Mouse (Mus musculus) heart, postnatal 25 days (tissue): ENCODE data around the gene Rad21l. TPM values are rescaled to one million over a fixed set of nuclear protein-coding genes. Genes with fewer than 3 reads are reported as not detected.
"Not testable (repeated sequence)": the region's sequence is repeated elsewhere in the genome, so short reads cannot be mapped to it uniquely, and the experiment has no call there.

Experiments used
- DNase-seq: peaks from one replicate; pipeline ENCODE4 v3.0.0; 2022; ENCODE audit warnings: low spot score
- intact Hi-C: fragments of 180-260 bp; cut with DNase I; formaldehyde crosslinking; loops from one replicate; pipeline ENCODE4 v1.15.1; 2025
- total RNA-seq, 2 experiments: library from RNA; stranded (reverse); gene quantifications; 2 replicates each; pipeline ENCODE4 v1.2.3; 2021

Gene Rad21l
- total RNA-seq, 2 experiments from 2014 or later: not detected

DNA sequence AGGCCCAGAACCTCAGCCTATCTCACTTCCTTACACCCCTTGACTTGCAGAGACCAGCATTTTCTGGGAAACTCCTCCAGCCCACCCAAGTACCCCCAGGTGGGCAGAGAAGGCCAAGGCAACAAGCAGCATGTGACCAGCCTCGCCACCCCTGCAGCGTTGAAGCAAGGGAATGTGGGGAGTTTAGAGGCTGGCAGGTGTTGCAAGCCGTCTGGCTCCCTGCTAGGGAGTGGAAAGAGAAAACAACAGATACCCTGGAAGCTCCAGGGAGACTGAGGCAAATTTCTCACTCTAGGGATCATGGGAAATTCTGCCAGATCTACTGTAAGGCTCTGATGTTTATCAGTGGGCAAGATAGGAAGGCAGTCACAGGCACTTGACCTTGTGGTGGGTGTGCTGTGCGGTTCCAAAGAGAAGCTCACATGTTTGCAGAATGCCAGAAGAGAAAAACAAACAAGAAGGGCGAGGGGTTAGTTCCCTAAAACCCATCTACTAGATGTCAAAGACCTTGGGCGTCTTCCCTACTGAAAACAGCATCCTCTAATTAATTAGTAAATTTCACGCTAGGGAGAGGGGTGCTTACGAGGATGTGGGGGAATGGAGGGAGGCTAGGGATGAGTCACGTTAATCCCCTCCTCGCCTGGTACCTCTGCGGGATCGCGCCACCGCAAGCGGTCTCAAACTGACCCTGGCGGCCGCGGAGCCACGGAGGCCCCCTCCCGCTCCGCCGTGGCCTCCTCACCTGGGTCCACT is 36.8 kb downstream of the Rad21l start:
- no peak for DNase-seq
- intact Hi-C loops: loop anchor here (5.0 kb wide), 1 partner anchor 139 kb away; the partner anchor contains the start of gene Nsfl1c

DNA sequence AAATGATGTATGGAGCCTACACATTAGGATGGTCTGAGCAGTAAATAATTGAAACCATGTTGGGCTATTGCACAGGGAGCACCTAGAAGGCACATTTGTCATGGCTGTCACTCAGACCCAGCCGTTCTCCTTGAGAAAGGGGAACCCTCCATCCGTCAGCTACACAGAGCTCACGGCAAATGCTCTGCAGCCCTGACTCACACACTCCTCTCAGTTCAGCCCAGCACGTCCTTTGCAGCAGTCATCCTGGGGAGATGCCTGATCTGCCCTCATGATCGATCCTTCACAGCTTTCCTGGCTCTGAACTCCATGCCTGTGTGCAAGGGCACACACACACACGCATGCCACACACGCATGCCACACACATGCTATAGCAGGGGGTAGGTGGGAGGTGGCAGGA is 39.0 kb downstream of the Rad21l start:
- intact Hi-C loops: no loop called here
- DNase-seq: no peak

- intact Hi-C loops: no loop called here
- no peak for DNase-seq
Measured at GRCm38 (mm10) chr2:151628011-151628410, 40.3 kb downstream of the Rad21l start.

DNA sequence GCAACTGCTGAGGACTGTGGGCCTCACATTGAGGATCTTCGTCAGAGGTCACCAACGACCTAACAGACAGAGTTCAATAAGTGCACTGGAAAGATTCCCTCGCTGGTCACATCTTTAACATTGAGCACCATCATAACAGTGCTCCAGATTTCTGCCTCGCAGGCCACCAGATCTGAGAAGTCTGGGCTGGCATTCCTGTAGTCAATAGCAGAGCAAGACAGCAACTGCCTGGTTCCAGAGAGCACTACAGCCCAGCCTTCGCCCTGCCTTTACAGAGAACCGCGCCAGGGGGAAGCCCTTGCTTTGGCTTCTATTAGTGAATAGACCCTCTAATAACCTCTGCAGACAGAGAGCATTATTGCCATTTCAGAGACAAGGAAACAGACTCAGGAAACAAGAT is 42.0 kb downstream of the Rad21l start:
- DNase-seq: no peak
- intact Hi-C loops: no loop called here

- no peak for DNase-seq
- intact Hi-C loops: no loop called here
Measured at GRCm38 (mm10) chr2:151623776-151624175, 44.6 kb downstream of the Rad21l start.

DNA sequence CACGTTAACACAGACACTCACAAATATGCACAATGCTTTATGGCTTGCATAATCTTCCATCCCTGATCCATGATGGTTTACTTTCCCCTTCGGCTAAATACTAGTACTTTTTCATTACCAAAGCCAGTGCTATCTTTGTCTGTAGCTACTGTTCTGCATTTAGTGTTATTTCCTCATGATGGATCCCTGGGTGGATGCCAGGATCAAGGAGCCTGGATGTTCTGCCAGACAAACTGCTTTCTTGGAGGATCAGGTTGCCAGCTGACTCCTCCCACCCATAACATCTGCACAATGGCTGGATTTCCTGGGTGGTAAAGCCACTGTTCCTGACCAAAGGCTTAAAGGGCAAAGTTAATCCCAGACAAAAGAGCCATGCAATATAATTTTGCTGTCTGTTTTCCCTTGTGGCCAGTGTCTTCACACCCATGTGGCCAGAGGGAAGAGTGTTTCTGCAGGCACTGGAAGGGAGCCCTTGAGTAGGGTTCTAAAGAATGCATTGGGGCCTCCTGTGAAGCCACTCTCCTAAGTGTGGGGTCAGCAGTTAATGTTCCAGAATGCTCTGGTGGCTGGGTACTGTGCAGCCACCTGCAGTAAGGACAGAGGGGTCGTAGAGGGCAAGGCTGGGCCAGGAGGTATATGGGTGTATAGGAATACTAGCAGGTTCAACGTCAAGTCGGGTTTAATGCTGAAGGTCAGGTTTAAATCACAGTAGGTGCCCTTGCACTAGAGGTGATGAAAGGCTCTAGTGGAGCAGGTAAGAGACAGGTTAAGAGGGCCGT is 51.6 kb downstream of the Rad21l start:
- intact Hi-C loops: no loop called here
- DNase-seq: no peak

DNA sequence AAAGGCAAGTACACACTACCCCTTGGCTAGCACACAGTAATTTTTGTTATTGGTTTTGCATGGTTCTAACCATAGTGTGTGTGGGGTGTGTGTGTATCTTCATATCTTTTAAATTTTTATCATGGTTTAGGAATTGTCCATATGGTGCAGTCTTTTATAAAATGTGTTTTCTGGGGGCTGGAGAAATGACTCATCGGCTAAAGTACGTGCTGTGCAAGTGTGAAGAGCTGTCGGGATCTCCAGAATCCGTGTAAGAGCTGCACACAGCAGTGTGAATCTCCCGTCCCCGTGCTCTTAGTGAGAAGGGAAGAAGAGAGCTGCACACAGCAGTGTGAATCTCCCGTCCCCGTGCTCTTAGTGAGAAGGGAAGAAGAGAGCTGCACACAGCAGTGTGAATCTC is 52.6 kb downstream of the Rad21l start:
- DNase-seq, intact Hi-C loops: not testable (repeated sequence)

- DNase-seq: no peak
- intact Hi-C loops: no loop called here
Measured at GRCm38 (mm10) chr2:151609974-151610373, 58.4 kb downstream of the Rad21l start.

DNA sequence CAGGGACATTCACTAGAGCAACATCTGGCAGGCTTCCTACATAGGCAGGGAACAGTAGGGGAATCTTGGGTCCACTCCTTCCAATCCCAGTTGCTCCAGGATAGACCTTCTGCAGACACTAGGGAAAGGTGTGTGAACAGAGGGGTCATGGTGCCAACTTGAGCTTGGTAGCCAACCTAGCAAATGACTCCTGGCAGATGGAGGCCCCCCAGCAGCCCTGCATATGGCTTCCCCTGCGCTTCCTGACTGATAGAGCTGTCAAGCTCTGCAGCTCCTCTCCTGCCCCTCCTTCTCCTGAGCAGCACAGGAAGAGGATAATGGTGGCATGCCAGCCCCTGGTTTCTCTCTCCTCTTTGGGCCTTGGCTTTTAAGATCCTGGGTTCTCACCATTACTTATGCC is 59.9 kb downstream of the Rad21l start:
- DNase-seq: no peak
- intact Hi-C loops: no loop called here

GRCm38 (mm10) chr2:151605437-151605987 is 62.8 kb downstream of the Rad21l start:
- intact Hi-C loops: no loop called here
- DNase-seq: no peak

GRCm38 (mm10) chr2:151603630-151604029 is 64.7 kb downstream of the Rad21l start:
- intact Hi-C loops: no loop called here
- no peak for DNase-seq

DNA sequence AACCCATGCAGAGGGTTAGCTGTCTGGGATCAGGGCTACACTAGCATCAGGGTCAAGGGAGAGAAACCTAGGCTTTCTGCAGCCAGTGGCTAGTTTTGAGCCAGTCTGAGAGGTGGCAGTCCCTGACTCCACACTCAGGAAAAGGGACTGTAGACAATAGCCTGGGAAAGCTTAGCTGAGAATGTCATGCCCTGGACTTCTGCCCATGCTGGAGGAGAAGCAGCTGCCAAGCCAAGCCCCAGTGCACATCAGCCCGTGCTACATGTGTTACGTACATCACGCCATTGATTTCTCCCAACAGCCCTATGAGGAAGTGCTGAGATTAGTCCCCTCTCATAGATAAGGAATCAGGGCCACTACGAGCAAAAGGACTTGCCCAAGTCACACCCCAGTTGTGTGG is 66.2 kb downstream of the Rad21l start:
- intact Hi-C loops: no loop called here
- DNase-seq: no peak

DNA sequence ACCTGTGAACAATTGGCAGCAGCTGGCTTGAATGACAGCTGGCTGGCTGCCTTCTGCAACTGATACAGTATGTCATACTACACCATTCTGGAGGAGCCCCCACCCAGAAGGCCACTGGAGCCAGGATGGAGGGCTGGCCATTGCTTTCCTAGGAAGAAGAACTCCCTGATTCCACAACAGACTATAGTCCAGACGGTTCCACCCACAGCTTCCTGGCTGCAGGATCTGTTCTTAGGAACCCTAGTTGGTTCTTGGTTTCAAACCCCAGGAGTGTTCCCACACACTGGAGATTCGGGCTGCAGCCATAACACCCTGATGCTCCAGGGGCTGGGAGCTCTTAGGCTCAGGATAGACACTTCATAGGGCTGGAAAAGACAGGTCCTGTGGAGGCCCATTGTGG is 70.3 kb downstream of the Rad21l start:
- intact Hi-C loops: no loop called here
- no peak for DNase-seq

Other genes with a start within 250 kb of the Rad21l start
- not detected for gene 4921509C19Rik, start 192.4 kb downstream of the Rad21l start, total RNA-seq
- gene Nsfl1c, start 174.4 kb downstream of the Rad21l start, total RNA-seq: 10 to 100 TPM; 78.5 to 80.0 TPM
- gene Fkbp1a, start 126.0 kb downstream of the Rad21l start, total RNA-seq: 100 to 1,000 TPM; 240 to 249 TPM
- gene Sdcbp2, start 95.9 kb downstream of the Rad21l start, total RNA-seq: 1 to 10 TPM; 1.0 to 2.3 TPM
- 1 to 10 TPM; 5.3 TPM for gene Snph, start 35.9 kb downstream of the Rad21l start, total RNA-seq
- gene Tmem74b, start 33.5 kb upstream of the Rad21l start, total RNA-seq: 1 to 10 TPM; 5.3 to 5.7 TPM
- 10 to 100 TPM; 23.0 to 24.0 TPM for gene Psmf1, start 75.7 kb upstream of the Rad21l start, total RNA-seq
- gene Rspo4, start 174.4 kb upstream of the Rad21l start, total RNA-seq: not detected
- gene Angpt4, start 242.7 kb upstream of the Rad21l start, total RNA-seq: under 1 TPM; 0.13 to 0.39 TPM